Mouse (Mus musculus) kidney, adult 2 months (tissue): ENCODE results near the gene A130010J15Rik.

Source experiments
- CTCF ChIP-seq: fragments of 200-500 bp; conservative IDR thresholded peaks from 2 replicates; pipeline ENCODE4 v1.5.1; 2011; ENCODE audit warnings: low read depth, mild to moderate bottlenecking, control low read depth, low read length, moderate library complexity, mixed read lengths; ENCODE audit not compliant: insufficient read depth, insufficient read length
- POLR2A ChIP-seq: fragments of 200-500 bp; IDR thresholded peaks from one replicate; pipeline ENCODE4 v1.6.1; 2011; ENCODE audit warnings: low read depth, low read length, control low read depth

DNA sequence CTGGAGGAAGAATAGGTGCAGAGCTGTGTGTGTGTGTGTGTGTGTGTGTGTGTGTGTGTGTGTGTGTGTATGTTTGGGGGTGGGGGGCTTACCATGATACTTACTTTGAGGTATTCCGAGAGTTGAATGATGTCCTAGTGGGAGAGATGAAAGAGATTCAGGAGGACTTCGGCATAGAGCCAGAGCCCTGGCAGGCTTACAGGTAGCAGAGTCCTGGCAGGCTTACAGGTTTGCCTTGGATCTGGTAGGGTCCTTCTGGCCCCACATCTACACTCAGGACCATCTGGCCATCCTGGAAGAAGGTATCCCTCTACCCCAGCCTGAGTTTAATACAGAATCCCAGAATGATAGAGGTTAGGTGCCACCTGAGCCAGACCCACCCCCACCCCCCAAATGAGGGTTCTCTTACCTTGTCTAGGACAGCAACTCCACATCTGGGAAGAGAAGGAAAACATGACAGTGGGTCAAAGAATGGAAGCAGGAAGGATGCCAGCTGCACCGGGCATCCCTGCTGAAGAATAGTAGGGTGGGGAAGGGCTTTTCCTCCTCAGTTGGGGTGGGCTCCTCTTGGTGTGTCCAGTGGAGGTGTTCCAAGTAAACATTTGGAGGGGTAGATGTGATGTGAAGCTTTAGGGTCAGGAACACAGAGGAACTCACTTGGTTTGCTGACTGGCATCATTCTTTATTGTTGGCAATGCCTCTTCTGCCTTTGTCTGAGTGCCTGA lies 26.7 kb downstream of the A130010J15Rik start:
- TF ChIP-seq POLR2A: no peak
- TF ChIP-seq CTCF: no peak
